Mouse (Mus musculus): ENCODE data around the gene Uhmk1. TPM values are rescaled to one million over a fixed set of nuclear protein-coding genes. Genes with fewer than 3 reads are reported as not detected.

The Uhmk1 gene
- polyA plus RNA-seq, 1 experiment = 6.3 TPM

DNA sequence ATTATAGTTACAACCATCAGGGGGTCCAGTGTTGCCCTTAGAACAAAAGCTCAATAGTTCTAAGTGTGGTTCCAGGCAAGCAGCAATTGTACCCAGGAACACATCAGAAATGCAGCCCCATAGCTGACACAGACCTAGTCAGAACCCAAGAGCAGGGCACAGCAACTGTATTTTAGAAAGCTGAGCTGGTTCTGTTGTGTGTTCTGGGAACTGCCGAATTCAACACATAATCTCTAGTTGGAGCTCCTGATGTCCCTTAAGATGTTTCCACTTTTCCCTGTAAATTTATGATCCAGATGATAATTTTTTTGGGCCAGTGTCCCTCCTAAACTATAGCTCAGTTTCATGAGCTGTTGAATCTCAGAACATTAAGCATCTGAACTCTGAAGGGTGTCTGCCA lies 23.3 kb downstream of the Uhmk1 start:
- Histone ChIP-seq H3K4me2 (ENCODE audit: low read depth) (no peak overlapping the region), H3ac (ENCODE audit: control insufficient read depth, insufficient read length) (no peak overlapping the region), H3K36me3 (ENCODE audit: control insufficient read depth, insufficient read depth) (peaks cover 26% of the 10 kb centered on the region), H3K79me2 (ENCODE audit: control insufficient read depth, insufficient read depth) (no peaks in the 10 kb centered on the region), H3K27me3 (ENCODE audit: control insufficient read depth, insufficient read depth, insufficient read length) (no peaks in the 10 kb centered on the region), H3K4me3 (no peak overlapping the region)
- no peak for TF ChIP-seq MAX (IDR thresholded peaks at IDR 0.05; ENCODE audit: low read depth)
- TF ChIP-seq SRF (IDR thresholded peaks at IDR 0.05; ENCODE audit: control insufficient read depth, insufficient read length, low read depth) = no peak
- no peak for TF ChIP-seq MYOG (IDR thresholded peaks at IDR 0.05; ENCODE audit: control insufficient read depth in 1 of 3, insufficient read depth in 1 of 3, insufficient read length in 2 of 3, low read depth in 2 of 3)
- TF ChIP-seq E2F4 (IDR thresholded peaks at IDR 0.05; ENCODE audit: insufficient read depth) = no peak

DNA sequence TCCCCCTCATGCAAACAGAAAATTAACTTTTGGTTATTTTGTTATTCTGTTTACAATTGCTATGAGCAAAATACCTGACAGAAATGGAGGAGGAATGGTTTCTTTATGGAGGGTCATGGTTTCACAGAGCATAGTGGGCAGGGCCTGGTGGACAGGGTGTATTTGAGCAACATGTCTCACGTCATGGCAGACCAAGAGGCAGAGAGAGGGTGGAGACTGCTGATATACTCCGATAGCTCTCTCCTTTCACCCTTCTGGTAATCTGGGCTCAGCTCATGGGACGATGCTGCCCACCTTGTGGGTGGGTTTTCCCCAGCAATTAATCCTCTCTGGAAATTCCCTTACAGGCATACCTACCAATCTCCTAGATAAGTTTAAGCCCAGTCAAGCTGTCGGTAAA lies 25.0 kb downstream of the Uhmk1 start:
- TF ChIP-seq CEBPB (IDR thresholded peaks at IDR 0.05; ENCODE audit: insufficient read depth, poor library complexity, severe bottlenecking) (no peak), POLR2AphosphoS2 (IDR thresholded peaks at IDR 0.05; ENCODE audit: insufficient read length, low read depth) (no peak), TCF12 (IDR thresholded peaks at IDR 0.05; ENCODE audit: insufficient read depth, poor library complexity, severe bottlenecking) (no peak), MYOG (IDR thresholded peaks at IDR 0.05; ENCODE audit: control insufficient read depth in 1 of 3, insufficient read depth in 1 of 3, insufficient read length in 2 of 3, low read depth in 2 of 3) (no peak), POLR2A (IDR thresholded peaks at IDR 0.05; ENCODE audit: insufficient read length, low read depth) (no peak), E2F4 (IDR thresholded peaks at IDR 0.05; ENCODE audit: insufficient read depth) (no peak), REST (IDR thresholded peaks at IDR 0.05; ENCODE audit: insufficient read depth, insufficient read length) (no peak)
- no peak overlapping the region for H3ac ChIP-seq (ENCODE audit: control insufficient read depth, insufficient read length)
- no peaks in the 10 kb centered on the region for H3K27me3 ChIP-seq (ENCODE audit: control insufficient read depth, insufficient read depth, insufficient read length)
- H3K79me2 ChIP-seq (ENCODE audit: control insufficient read depth, insufficient read depth) = no peaks in the 10 kb centered on the region
- H3K4me2 ChIP-seq (ENCODE audit: low read depth) = no peak overlapping the region
- no peak overlapping the region for H3K4me3 ChIP-seq
- peaks cover 9% of the 10 kb centered on the region for H3K36me3 ChIP-seq (ENCODE audit: control insufficient read depth, insufficient read depth)

DNA sequence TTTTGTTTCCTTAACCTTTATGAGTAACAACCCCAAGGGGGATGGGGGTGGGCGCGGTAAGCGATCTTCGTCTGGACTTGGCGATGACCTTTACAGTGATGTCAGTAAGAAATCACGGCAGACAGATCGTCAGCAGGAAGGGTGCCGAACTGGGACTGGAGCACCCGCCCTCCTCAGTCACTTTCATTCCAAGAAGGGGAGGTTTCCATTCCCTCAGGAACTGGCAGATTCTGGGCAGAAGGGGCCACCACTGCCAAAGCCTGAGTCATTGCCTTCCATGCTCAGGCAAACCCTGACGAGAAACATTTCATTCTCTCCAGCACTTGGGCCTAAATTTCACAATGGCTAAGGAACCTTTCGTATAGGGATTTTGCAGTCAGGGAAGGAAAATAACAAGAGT lies 26.6 kb downstream of the Uhmk1 start:
- TF ChIP-seq E2F4 (IDR thresholded peaks at IDR 0.05; ENCODE audit: insufficient read depth) (no peak), POLR2A (IDR thresholded peaks at IDR 0.05; ENCODE audit: insufficient read length, low read depth) (no peak), MYOD1 (IDR thresholded peaks at IDR 0.05; ENCODE audit: control insufficient read depth in 1 of 3, insufficient read length in 2 of 3, low read depth in 2 of 3) (no peak), TCF3 (IDR thresholded peaks at IDR 0.05; ENCODE audit: insufficient read length, low read depth) (no peak), POLR2AphosphoS2 (IDR thresholded peaks at IDR 0.05; ENCODE audit: insufficient read length, low read depth) (no peak), MAX (IDR thresholded peaks at IDR 0.05; ENCODE audit: low read depth) (no peak), MYOG (IDR thresholded peaks at IDR 0.05; ENCODE audit: control insufficient read depth in 1 of 3, insufficient read depth in 1 of 3, insufficient read length in 2 of 3, low read depth in 2 of 3) (no peak), USF1 (IDR thresholded peaks at IDR 0.05; ENCODE audit: low read depth) (no peak), TCF12 (IDR thresholded peaks at IDR 0.05; ENCODE audit: insufficient read depth, poor library complexity, severe bottlenecking) (no peak), REST (IDR thresholded peaks at IDR 0.05; ENCODE audit: insufficient read depth, insufficient read length) (no peak), CEBPB (IDR thresholded peaks at IDR 0.05; ENCODE audit: insufficient read depth, poor library complexity, severe bottlenecking) (no peak), SRF (IDR thresholded peaks at IDR 0.05; ENCODE audit: control insufficient read depth, insufficient read length, low read depth) (no peak)
- peak overlapping the region; percentile 66 for H3K4me2 ChIP-seq (ENCODE audit: low read depth)
- peaks cover 5% of the 10 kb centered on the region for H3K36me3 ChIP-seq (ENCODE audit: control insufficient read depth, insufficient read depth)
- H3K4me3 ChIP-seq = no peak overlapping the region
- H3K79me2 ChIP-seq (ENCODE audit: control insufficient read depth, insufficient read depth) = no peaks in the 10 kb centered on the region
- H3K27me3 ChIP-seq (ENCODE audit: control insufficient read depth, insufficient read depth, insufficient read length) = no peaks in the 10 kb centered on the region
- no peak overlapping the region for H3ac ChIP-seq (ENCODE audit: control insufficient read depth, insufficient read length)

DNA sequence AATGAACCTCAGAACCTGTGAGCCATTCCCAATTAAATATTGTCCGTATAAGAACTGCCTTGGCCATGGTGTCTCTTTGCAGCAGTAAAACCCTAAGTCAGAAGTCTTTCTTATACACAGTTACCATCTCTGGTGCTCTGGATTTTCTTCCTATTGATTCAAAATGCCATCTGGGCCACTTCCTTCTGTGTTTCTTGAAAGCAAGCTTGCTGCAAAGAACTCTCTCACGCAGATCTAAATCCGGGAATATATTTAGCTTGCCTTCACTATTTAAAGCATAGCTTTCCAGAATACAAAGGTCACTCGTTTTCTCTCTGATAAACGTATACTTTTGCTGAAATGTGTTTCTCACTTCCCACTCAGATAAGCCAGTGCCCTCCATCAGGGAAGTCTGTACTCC lies 28.7 kb downstream of the Uhmk1 start:
- Histone ChIP-seq H3ac (ENCODE audit: control insufficient read depth, insufficient read length) (no peak overlapping the region), H3K27me3 (ENCODE audit: control insufficient read depth, insufficient read depth, insufficient read length) (no peaks in the 10 kb centered on the region), H3K79me2 (ENCODE audit: control insufficient read depth, insufficient read depth) (no peaks in the 10 kb centered on the region), H3K36me3 (ENCODE audit: control insufficient read depth, insufficient read depth) (no peaks in the 10 kb centered on the region), H3K4me3 (no peak overlapping the region), H3K4me2 (ENCODE audit: low read depth) (no peak overlapping the region)
- TF ChIP-seq SRF (IDR thresholded peaks at IDR 0.05; ENCODE audit: control insufficient read depth, insufficient read length, low read depth) (no peak), MAX (IDR thresholded peaks at IDR 0.05; ENCODE audit: low read depth) (no peak), MYOD1 (IDR thresholded peaks at IDR 0.05; ENCODE audit: control insufficient read depth in 1 of 3, insufficient read length in 2 of 3, low read depth in 2 of 3) (no peak), USF1 (IDR thresholded peaks at IDR 0.05; ENCODE audit: low read depth) (no peak), POLR2AphosphoS2 (IDR thresholded peaks at IDR 0.05; ENCODE audit: insufficient read length, low read depth) (no peak), POLR2A (IDR thresholded peaks at IDR 0.05; ENCODE audit: insufficient read length, low read depth) (no peak), CEBPB (IDR thresholded peaks at IDR 0.05; ENCODE audit: insufficient read depth, poor library complexity, severe bottlenecking) (no peak), TCF12 (IDR thresholded peaks at IDR 0.05; ENCODE audit: insufficient read depth, poor library complexity, severe bottlenecking) (no peak), TCF3 (IDR thresholded peaks at IDR 0.05; ENCODE audit: insufficient read length, low read depth) (no peak), REST (IDR thresholded peaks at IDR 0.05; ENCODE audit: insufficient read depth, insufficient read length) (no peak), MYOG (IDR thresholded peaks at IDR 0.05; ENCODE audit: control insufficient read depth in 1 of 3, insufficient read depth in 1 of 3, insufficient read length in 2 of 3, low read depth in 2 of 3) (no peak), E2F4 (IDR thresholded peaks at IDR 0.05; ENCODE audit: insufficient read depth) (no peak)

DNA sequence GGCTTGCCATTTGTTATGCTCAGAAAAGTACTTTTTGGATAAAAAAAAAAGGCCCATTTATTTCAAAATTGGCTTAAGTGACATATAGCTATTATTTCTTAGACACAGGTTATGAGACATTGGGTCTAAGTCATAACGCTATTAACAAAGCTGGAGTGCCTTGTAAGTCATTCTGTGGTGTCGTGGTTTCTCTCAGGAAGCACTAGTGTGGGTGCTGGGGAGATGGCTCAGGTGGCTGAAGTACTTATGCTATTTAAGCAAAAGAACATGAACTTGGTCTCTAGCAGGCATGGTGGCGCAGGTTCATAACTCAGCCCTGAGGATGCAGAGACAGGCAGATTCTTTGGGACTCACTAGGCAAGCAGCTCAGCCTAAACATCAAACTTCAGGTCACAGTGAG lies 30.1 kb downstream of the Uhmk1 start:
- no peak overlapping the region for H3ac ChIP-seq (ENCODE audit: control insufficient read depth, insufficient read length)
- no peaks in the 10 kb centered on the region for H3K79me2 ChIP-seq (ENCODE audit: control insufficient read depth, insufficient read depth)
- H3K27me3 ChIP-seq (ENCODE audit: control insufficient read depth, insufficient read depth, insufficient read length) = no peaks in the 10 kb centered on the region
- H3K4me2 ChIP-seq (ENCODE audit: low read depth) = no peak overlapping the region
- no peaks in the 10 kb centered on the region for H3K36me3 ChIP-seq (ENCODE audit: control insufficient read depth, insufficient read depth)
- H3K4me3 ChIP-seq = no peak overlapping the region
- TF ChIP-seq REST (IDR thresholded peaks at IDR 0.05; ENCODE audit: insufficient read depth, insufficient read length) (no peak), POLR2A (IDR thresholded peaks at IDR 0.05; ENCODE audit: insufficient read length, low read depth) (no peak), USF1 (IDR thresholded peaks at IDR 0.05; ENCODE audit: low read depth) (no peak), MYOD1 (IDR thresholded peaks at IDR 0.05; ENCODE audit: control insufficient read depth in 1 of 3, insufficient read length in 2 of 3, low read depth in 2 of 3) (no peak), SRF (IDR thresholded peaks at IDR 0.05; ENCODE audit: control insufficient read depth, insufficient read length, low read depth) (no peak), TCF12 (IDR thresholded peaks at IDR 0.05; ENCODE audit: insufficient read depth, poor library complexity, severe bottlenecking) (no peak), MAX (IDR thresholded peaks at IDR 0.05; ENCODE audit: low read depth) (no peak), CEBPB (IDR thresholded peaks at IDR 0.05; ENCODE audit: insufficient read depth, poor library complexity, severe bottlenecking) (no peak), TCF3 (IDR thresholded peaks at IDR 0.05; ENCODE audit: insufficient read length, low read depth) (no peak), MYOG (IDR thresholded peaks at IDR 0.05; ENCODE audit: control insufficient read depth in 1 of 3, insufficient read depth in 1 of 3, insufficient read length in 2 of 3, low read depth in 2 of 3) (no peak), E2F4 (IDR thresholded peaks at IDR 0.05; ENCODE audit: insufficient read depth) (no peak), POLR2AphosphoS2 (IDR thresholded peaks at IDR 0.05; ENCODE audit: insufficient read length, low read depth) (no peak)
